Mouse (Mus musculus): Measurements from ENCODE around the gene Glrx5. TPM values are rescaled to one million over a fixed set of nuclear protein-coding genes. Genes with fewer than 3 reads are reported as not detected.

Glrx5 gene
- polyA plus RNA-seq, 1 experiment from 2014 or later = 188 TPM

- DNase-seq (ENCODE audit: low spot score) = no peak
- no peak overlapping the region for H3K4me2 ChIP-seq (ENCODE audit: low read depth, low read length)
- 85% methylated on average over 10 of the region's 10 CpGs for WGBS
Measured at GRCm38 (mm10) chr12:104992123-104992741, 40.3 kb upstream of the Glrx5 start.

GRCm38 (mm10) chr12:104992838-104993237 is 39.6 kb upstream of the Glrx5 start:
- no peaks in the 10 kb centered on the region for H3K4me1 ChIP-seq (ENCODE audit: control insufficient read depth, insufficient read depth, low read length)
- no peaks in the 10 kb centered on the region for H3K27me3 ChIP-seq (ENCODE audit: control insufficient read depth, insufficient read depth, low read length)
- no peaks in the 10 kb centered on the region for H3K9me3 ChIP-seq (replicated peaks; ENCODE audit: control insufficient read depth, low read length)
- no peak overlapping the region for H3K27ac ChIP-seq (replicated peaks; ENCODE audit: low read depth, low read length)
- DNase-seq (ENCODE audit: low spot score) (no peak), ATAC-seq (replicated peaks; ENCODE audit: insufficient number of reproducible peaks, low FRiP score, low TSS enrichment, low read depth) (no peak)
- H3K36me3 ChIP-seq (replicated peaks; ENCODE audit: control insufficient read depth, insufficient read depth, low read depth, low read length) = no peaks in the 10 kb centered on the region
- WGBS = 74% methylated on average over 8 of the region's 8 CpGs
- H3K9ac ChIP-seq (replicated peaks; ENCODE audit: low read length) = no peak overlapping the region
- H3K4me3 ChIP-seq (ENCODE audit: low read depth, low read length) = no peak overlapping the region
- H3K4me2 ChIP-seq (ENCODE audit: low read depth, low read length) = no peak overlapping the region

More at GRCm38 (mm10) chr12:104992123-104992741, 40.3 kb upstream of the Glrx5 start:
- H3K4me3 ChIP-seq (ENCODE audit: low read depth, low read length) = no peak overlapping the region
- H3K4me1 ChIP-seq (ENCODE audit: control insufficient read depth, insufficient read depth, low read length) = no peaks in the 10 kb centered on the region
- H3K27me3 ChIP-seq (ENCODE audit: control insufficient read depth, insufficient read depth, low read length) = no peaks in the 10 kb centered on the region
- no peak for ATAC-seq (replicated peaks; ENCODE audit: insufficient number of reproducible peaks, low FRiP score, low TSS enrichment, low read depth)
- no peaks in the 10 kb centered on the region for H3K9me3 ChIP-seq (replicated peaks; ENCODE audit: control insufficient read depth, low read length)
- no peak overlapping the region for H3K27ac ChIP-seq (replicated peaks; ENCODE audit: low read depth, low read length)
- H3K36me3 ChIP-seq (replicated peaks; ENCODE audit: control insufficient read depth, insufficient read depth, low read depth, low read length) = no peaks in the 10 kb centered on the region
- H3K9ac ChIP-seq (replicated peaks; ENCODE audit: low read length) = no peak overlapping the region

- no peak overlapping the region for H3K27ac ChIP-seq (replicated peaks; ENCODE audit: low read depth, low read length)
Measured at GRCm38 (mm10) chr12:104995259-104995876, 37.1 kb upstream of the Glrx5 start.

GRCm38 (mm10) chr12:104996012-104996728 is 36.3 kb upstream of the Glrx5 start:
- Histone ChIP-seq H3K9ac (replicated peaks; ENCODE audit: low read length) (no peak overlapping the region), H3K27ac (replicated peaks; ENCODE audit: low read depth, low read length) (no peak overlapping the region), H3K9me3 (replicated peaks; ENCODE audit: control insufficient read depth, low read length) (no peaks in the 10 kb centered on the region), H3K4me1 (ENCODE audit: control insufficient read depth, insufficient read depth, low read length) (no peaks in the 10 kb centered on the region), H3K4me3 (ENCODE audit: low read depth, low read length) (no peak overlapping the region), H3K27me3 (ENCODE audit: control insufficient read depth, insufficient read depth, low read length) (no peaks in the 10 kb centered on the region), H3K4me2 (ENCODE audit: low read depth, low read length) (no peak overlapping the region), H3K36me3 (replicated peaks; ENCODE audit: control insufficient read depth, insufficient read depth, low read depth, low read length) (no peaks in the 10 kb centered on the region)
- no peak for ATAC-seq (replicated peaks; ENCODE audit: insufficient number of reproducible peaks, low FRiP score, low TSS enrichment, low read depth)
- no peak for DNase-seq (ENCODE audit: low spot score)
- 83% methylated on average over 9 of the region's 9 CpGs for WGBS

More at GRCm38 (mm10) chr12:104995259-104995876, 37.1 kb upstream of the Glrx5 start:
- Histone ChIP-seq H3K9ac (replicated peaks; ENCODE audit: low read length) (no peak overlapping the region), H3K27me3 (ENCODE audit: control insufficient read depth, insufficient read depth, low read length) (no peaks in the 10 kb centered on the region), H3K4me1 (ENCODE audit: control insufficient read depth, insufficient read depth, low read length) (no peaks in the 10 kb centered on the region), H3K4me2 (ENCODE audit: low read depth, low read length) (no peak overlapping the region), H3K9me3 (replicated peaks; ENCODE audit: control insufficient read depth, low read length) (no peaks in the 10 kb centered on the region), H3K36me3 (replicated peaks; ENCODE audit: control insufficient read depth, insufficient read depth, low read depth, low read length) (no peaks in the 10 kb centered on the region), H3K4me3 (ENCODE audit: low read depth, low read length) (no peak overlapping the region)
- ATAC-seq (replicated peaks; ENCODE audit: insufficient number of reproducible peaks, low FRiP score, low TSS enrichment, low read depth) = no peak
- 86% methylated on average over 12 of the region's 12 CpGs for WGBS
- DNase-seq (ENCODE audit: low spot score) = no peak

GRCm38 (mm10) chr12:104997159-104997558 is 35.3 kb upstream of the Glrx5 start:
- no peak overlapping the region for H3K9ac ChIP-seq (replicated peaks; ENCODE audit: low read length)
- H3K27ac ChIP-seq (replicated peaks; ENCODE audit: low read depth, low read length) = no peak overlapping the region
- WGBS = 86% methylated on average over 10 of the region's 10 CpGs
- ATAC-seq (replicated peaks; ENCODE audit: insufficient number of reproducible peaks, low FRiP score, low TSS enrichment, low read depth) (no peak), DNase-seq (ENCODE audit: low spot score) (no peak)
- no peak overlapping the region for H3K4me3 ChIP-seq (ENCODE audit: low read depth, low read length)
- no peaks in the 10 kb centered on the region for H3K4me1 ChIP-seq (ENCODE audit: control insufficient read depth, insufficient read depth, low read length)
- no peaks in the 10 kb centered on the region for H3K36me3 ChIP-seq (replicated peaks; ENCODE audit: control insufficient read depth, insufficient read depth, low read depth, low read length)
- no peaks in the 10 kb centered on the region for H3K9me3 ChIP-seq (replicated peaks; ENCODE audit: control insufficient read depth, low read length)
- H3K4me2 ChIP-seq (ENCODE audit: low read depth, low read length) = no peak overlapping the region
- no peaks in the 10 kb centered on the region for H3K27me3 ChIP-seq (ENCODE audit: control insufficient read depth, insufficient read depth, low read length)

- no peaks in the 10 kb centered on the region for H3K27me3 ChIP-seq (ENCODE audit: control insufficient read depth, insufficient read depth, low read length)
- no peak overlapping the region for H3K4me2 ChIP-seq (ENCODE audit: low read depth, low read length)
- no peak overlapping the region for H3K9ac ChIP-seq (replicated peaks; ENCODE audit: low read length)
- WGBS = 81% methylated on average over 10 of the region's 10 CpGs
- DNase-seq (ENCODE audit: low spot score) (no peak), ATAC-seq (replicated peaks; ENCODE audit: insufficient number of reproducible peaks, low FRiP score, low TSS enrichment, low read depth) (no peak)
- no peak overlapping the region for H3K27ac ChIP-seq (replicated peaks; ENCODE audit: low read depth, low read length)
- no peaks in the 10 kb centered on the region for H3K4me1 ChIP-seq (ENCODE audit: control insufficient read depth, insufficient read depth, low read length)
- no peaks in the 10 kb centered on the region for H3K36me3 ChIP-seq (replicated peaks; ENCODE audit: control insufficient read depth, insufficient read depth, low read depth, low read length)
- no peaks in the 10 kb centered on the region for H3K9me3 ChIP-seq (replicated peaks; ENCODE audit: control insufficient read depth, low read length)
- H3K4me3 ChIP-seq (ENCODE audit: low read depth, low read length) = no peak overlapping the region
Measured at GRCm38 (mm10) chr12:104997641-104998293, 34.7 kb upstream of the Glrx5 start.

GRCm38 (mm10) chr12:104998541-104998940 is 33.9 kb upstream of the Glrx5 start:
- H3K27ac ChIP-seq (replicated peaks; ENCODE audit: low read depth, low read length) = no peak overlapping the region
- H3K4me1 ChIP-seq (ENCODE audit: control insufficient read depth, insufficient read depth, low read length) = no peaks in the 10 kb centered on the region
- H3K4me3 ChIP-seq (ENCODE audit: low read depth, low read length) = no peak overlapping the region
- no peaks in the 10 kb centered on the region for H3K27me3 ChIP-seq (ENCODE audit: control insufficient read depth, insufficient read depth, low read length)
- no peak overlapping the region for H3K4me2 ChIP-seq (ENCODE audit: low read depth, low read length)
- ATAC-seq (replicated peaks; ENCODE audit: insufficient number of reproducible peaks, low FRiP score, low TSS enrichment, low read depth) (no peak), DNase-seq (ENCODE audit: low spot score) (no peak)
- no peaks in the 10 kb centered on the region for H3K36me3 ChIP-seq (replicated peaks; ENCODE audit: control insufficient read depth, insufficient read depth, low read depth, low read length)
- WGBS = 75% methylated on average over 6 of the region's 6 CpGs
- no peak overlapping the region for H3K9ac ChIP-seq (replicated peaks; ENCODE audit: low read length)
- H3K9me3 ChIP-seq (replicated peaks; ENCODE audit: control insufficient read depth, low read length) = no peaks in the 10 kb centered on the region
